Mouse (Mus musculus): ENCODE results near the gene Gm10715. TPM values are rescaled to one million over a fixed set of nuclear protein-coding genes. Genes with fewer than 3 reads are reported as not detected.
"Not testable (repeated sequence)": the region's sequence is repeated elsewhere in the genome, so short reads cannot be mapped to it uniquely, and the experiment has no call there.

The Gm10715 gene
- polyA plus RNA-seq, 1 experiment = not detected

DNA sequence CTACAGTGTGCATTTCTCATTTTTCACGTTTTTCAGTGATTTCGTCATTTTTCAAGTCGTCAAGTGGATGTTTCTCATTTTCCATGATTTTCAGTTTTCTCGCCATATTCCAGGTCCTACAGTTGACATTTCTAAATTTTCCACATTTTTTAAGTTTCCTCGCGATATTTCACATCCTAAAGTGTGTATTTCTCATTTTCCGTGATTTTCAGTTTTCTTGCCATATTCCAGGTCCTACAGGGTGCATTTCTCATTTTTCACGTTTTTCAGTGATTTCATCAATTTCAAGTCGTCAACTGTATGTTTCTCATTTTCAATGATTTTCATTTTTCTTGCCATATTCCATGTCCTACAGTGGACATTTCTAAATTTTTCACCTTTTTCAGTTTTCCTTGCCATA lies 21.3 kb upstream of the Gm10715 start, which contains the start of gene Gm10720:
Gene Gm10720, plus strand, starts transcription at position 301 of the 400 bp plus-strand sequence.
- not testable (repeated sequence) for H3K79me3 ChIP-seq (ENCODE audit: low read depth); H3K4me3 ChIP-seq (ENCODE audit: insufficient read depth, poor library complexity, severe bottlenecking); H3ac ChIP-seq (ENCODE audit: control insufficient read depth, insufficient read length, low read depth); H3K27me3 ChIP-seq (ENCODE audit: control insufficient read depth, insufficient read depth, insufficient read length); H3K79me2 ChIP-seq (ENCODE audit: control insufficient read depth, insufficient read depth); H3K36me3 ChIP-seq (ENCODE audit: control insufficient read depth, insufficient read depth)

GRCm38 (mm10) chr9:3015896-3016295 lies 20.8 kb upstream of the Gm10715 start:
- H3K4me3 ChIP-seq (ENCODE audit: insufficient read depth, poor library complexity, severe bottlenecking); H3K79me3 ChIP-seq (ENCODE audit: low read depth); H3K36me3 ChIP-seq (ENCODE audit: control insufficient read depth, insufficient read depth); H3ac ChIP-seq (ENCODE audit: control insufficient read depth, insufficient read length, low read depth); H3K79me2 ChIP-seq (ENCODE audit: control insufficient read depth, insufficient read depth); H3K27me3 ChIP-seq (ENCODE audit: control insufficient read depth, insufficient read depth, insufficient read length): not testable (repeated sequence)

GRCm38 (mm10) chr9:3017108-3017507 lies 19.6 kb upstream of the Gm10715 start, which contains the start of gene Gm10719:
TSS of gene Gm10719 (plus strand) at chr9:3017408.
- H3K79me2 ChIP-seq (ENCODE audit: control insufficient read depth, insufficient read depth); H3K79me3 ChIP-seq (ENCODE audit: low read depth); H3K27me3 ChIP-seq (ENCODE audit: control insufficient read depth, insufficient read depth, insufficient read length); H3ac ChIP-seq (ENCODE audit: control insufficient read depth, insufficient read length, low read depth); H3K36me3 ChIP-seq (ENCODE audit: control insufficient read depth, insufficient read depth); H3K4me3 ChIP-seq (ENCODE audit: insufficient read depth, poor library complexity, severe bottlenecking): not testable (repeated sequence)

DNA sequence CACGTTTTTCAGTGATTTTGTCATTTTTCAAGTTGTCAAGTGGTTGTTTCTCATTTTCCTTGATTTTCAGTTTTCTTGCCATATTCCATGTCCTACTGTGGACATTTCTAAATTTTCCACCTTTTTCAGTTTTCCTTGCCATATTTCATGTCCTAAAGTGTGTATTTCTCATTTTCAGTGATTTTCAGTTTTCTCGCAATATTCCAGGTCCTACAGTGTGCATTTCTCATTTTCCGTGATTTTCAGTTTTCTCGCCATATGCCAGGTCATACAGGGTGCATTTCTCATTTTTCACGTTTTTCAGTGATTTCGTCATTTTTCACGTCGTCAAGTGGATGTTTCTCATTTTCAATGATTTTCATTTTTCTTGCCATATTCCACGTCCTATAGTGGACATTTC lies 17.7 kb upstream of the Gm10715 start:
- not testable (repeated sequence) for H3ac ChIP-seq (ENCODE audit: control insufficient read depth, insufficient read length, low read depth); H3K36me3 ChIP-seq (ENCODE audit: control insufficient read depth, insufficient read depth); H3K4me3 ChIP-seq (ENCODE audit: insufficient read depth, poor library complexity, severe bottlenecking); H3K79me2 ChIP-seq (ENCODE audit: control insufficient read depth, insufficient read depth); H3K27me3 ChIP-seq (ENCODE audit: control insufficient read depth, insufficient read depth, insufficient read length); H3K79me3 ChIP-seq (ENCODE audit: low read depth)

GRCm38 (mm10) chr9:3019835-3020727 lies 16.6 kb upstream of the Gm10715 start:
- not testable (repeated sequence) for H3K4me3 ChIP-seq (ENCODE audit: insufficient read depth, poor library complexity, severe bottlenecking); H3ac ChIP-seq (ENCODE audit: control insufficient read depth, insufficient read length, low read depth); H3K27me3 ChIP-seq (ENCODE audit: control insufficient read depth, insufficient read depth, insufficient read length); H3K36me3 ChIP-seq (ENCODE audit: control insufficient read depth, insufficient read depth); H3K79me2 ChIP-seq (ENCODE audit: control insufficient read depth, insufficient read depth); H3K79me3 ChIP-seq (ENCODE audit: low read depth)

GRCm38 (mm10) chr9:3022316-3023008 lies 14.2 kb upstream of the Gm10715 start:
- not testable (repeated sequence) for H3ac ChIP-seq (ENCODE audit: control insufficient read depth, insufficient read length, low read depth); H3K4me3 ChIP-seq (ENCODE audit: insufficient read depth, poor library complexity, severe bottlenecking); H3K27me3 ChIP-seq (ENCODE audit: control insufficient read depth, insufficient read depth, insufficient read length); H3K36me3 ChIP-seq (ENCODE audit: control insufficient read depth, insufficient read depth); H3K79me2 ChIP-seq (ENCODE audit: control insufficient read depth, insufficient read depth); H3K79me3 ChIP-seq (ENCODE audit: low read depth)

DNA sequence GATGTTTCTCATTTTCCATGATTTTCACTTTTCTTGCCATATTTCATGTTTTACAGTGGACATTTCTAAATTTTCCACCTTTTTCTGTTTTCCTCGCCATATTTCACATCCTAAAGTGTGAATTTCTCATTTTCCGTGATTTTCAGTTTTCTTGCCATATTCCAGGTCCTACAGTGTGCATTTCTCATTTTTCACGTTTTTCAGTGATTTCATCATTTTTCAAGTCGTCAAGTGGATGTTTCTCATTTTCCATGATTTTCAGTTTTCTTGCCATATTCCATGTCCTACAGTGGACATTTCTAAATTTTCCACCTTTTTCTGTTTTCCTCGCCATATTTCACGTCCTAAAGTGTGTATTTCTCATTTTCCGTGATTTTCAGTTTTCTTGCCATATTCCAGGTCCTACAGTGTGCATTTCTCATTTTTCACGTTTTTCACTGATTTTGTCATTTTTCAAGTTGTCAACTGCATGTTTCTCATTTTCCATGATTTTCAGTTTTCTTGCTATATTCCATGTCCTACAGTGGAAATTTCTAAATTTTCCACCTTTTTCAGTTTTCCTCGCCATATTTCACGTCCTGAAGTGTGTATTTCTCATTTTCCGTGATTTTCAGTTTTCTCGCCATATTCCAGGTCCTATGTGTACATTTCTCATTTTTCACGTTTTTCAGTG lies 13.2 kb upstream of the Gm10715 start, which contains the start of gene Gm10718:
Gene Gm10718, plus strand, starts transcription at position 236 of the 673 bp plus-strand sequence.
- H3K27me3 ChIP-seq (ENCODE audit: control insufficient read depth, insufficient read depth, insufficient read length); H3K79me3 ChIP-seq (ENCODE audit: low read depth); H3K4me3 ChIP-seq (ENCODE audit: insufficient read depth, poor library complexity, severe bottlenecking); H3ac ChIP-seq (ENCODE audit: control insufficient read depth, insufficient read length, low read depth); H3K36me3 ChIP-seq (ENCODE audit: control insufficient read depth, insufficient read depth); H3K79me2 ChIP-seq (ENCODE audit: control insufficient read depth, insufficient read depth): not testable (repeated sequence)

DNA sequence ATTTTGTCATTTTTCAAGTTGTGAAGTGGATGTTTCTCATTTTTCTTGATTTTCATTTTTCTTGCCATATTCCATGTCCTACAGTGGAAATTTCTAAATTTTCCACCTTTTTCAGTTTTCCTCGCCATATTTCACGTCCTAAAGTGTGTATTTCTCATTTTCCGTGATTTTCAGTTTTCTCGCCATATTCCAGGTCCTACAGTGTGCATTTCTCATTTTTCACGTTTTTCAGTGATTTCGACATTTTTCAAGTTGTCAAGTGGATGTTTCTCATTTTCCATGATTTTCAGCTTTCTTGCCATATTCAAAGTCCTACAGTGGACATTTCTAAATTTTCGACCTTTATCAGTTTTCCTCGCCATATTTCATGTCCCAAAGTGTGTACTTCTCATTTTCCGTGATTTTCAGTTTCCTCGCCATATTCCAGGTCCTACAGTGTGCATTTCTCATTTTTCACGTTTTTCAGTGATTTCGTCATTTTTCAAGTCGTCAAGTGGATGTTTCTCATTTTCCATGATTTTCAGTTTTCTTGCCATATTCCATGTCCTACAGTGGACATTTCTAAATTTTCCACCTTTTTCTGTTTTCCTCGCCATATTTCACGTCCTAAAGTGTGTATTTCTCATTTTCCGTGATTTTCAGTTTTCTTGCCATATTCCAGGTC lies 12.6 kb upstream of the Gm10715 start:
- H3K79me2 ChIP-seq (ENCODE audit: control insufficient read depth, insufficient read depth); H3K79me3 ChIP-seq (ENCODE audit: low read depth); H3ac ChIP-seq (ENCODE audit: control insufficient read depth, insufficient read length, low read depth); H3K36me3 ChIP-seq (ENCODE audit: control insufficient read depth, insufficient read depth); H3K4me3 ChIP-seq (ENCODE audit: insufficient read depth, poor library complexity, severe bottlenecking); H3K27me3 ChIP-seq (ENCODE audit: control insufficient read depth, insufficient read depth, insufficient read length): not testable (repeated sequence)

DNA sequence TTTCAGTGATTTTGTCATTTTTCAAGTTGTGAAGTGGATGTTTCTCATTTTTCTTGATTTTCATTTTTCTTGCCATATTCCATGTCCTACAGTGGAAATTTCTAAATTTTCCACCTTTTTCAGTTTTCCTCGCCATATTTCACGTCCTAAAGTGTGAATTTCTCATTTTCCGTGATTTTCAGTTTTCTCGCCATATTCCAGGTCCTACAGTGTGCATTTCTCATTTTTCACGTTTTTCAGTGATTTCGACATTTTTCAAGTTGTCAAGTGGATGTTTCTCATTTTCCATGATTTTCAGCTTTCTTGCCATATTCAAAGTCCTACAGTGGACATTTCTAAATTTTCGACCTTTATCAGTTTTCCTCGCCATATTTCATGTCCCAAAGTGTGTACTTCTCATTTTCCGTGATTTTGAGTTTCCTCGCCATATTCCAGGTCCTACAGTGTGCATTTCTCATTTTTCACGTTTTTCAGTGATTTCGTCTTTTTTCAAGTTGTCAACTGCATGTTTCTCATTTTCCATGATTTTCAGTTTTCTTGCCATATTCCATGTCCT lies 11.7 kb upstream of the Gm10715 start, which contains the start of gene Gm10717:
Gene Gm10717, plus strand, starts transcription at position 506 of the 556 bp plus-strand sequence.
- H3K4me3 ChIP-seq (ENCODE audit: insufficient read depth, poor library complexity, severe bottlenecking); H3K79me3 ChIP-seq (ENCODE audit: low read depth); H3K27me3 ChIP-seq (ENCODE audit: control insufficient read depth, insufficient read depth, insufficient read length); H3K36me3 ChIP-seq (ENCODE audit: control insufficient read depth, insufficient read depth); H3ac ChIP-seq (ENCODE audit: control insufficient read depth, insufficient read length, low read depth); H3K79me2 ChIP-seq (ENCODE audit: control insufficient read depth, insufficient read depth): not testable (repeated sequence)

GRCm38 (mm10) chr9:3025653-3026052 lies 11.0 kb upstream of the Gm10715 start:
- not testable (repeated sequence) for H3K27me3 ChIP-seq (ENCODE audit: control insufficient read depth, insufficient read depth, insufficient read length); H3K4me3 ChIP-seq (ENCODE audit: insufficient read depth, poor library complexity, severe bottlenecking); H3ac ChIP-seq (ENCODE audit: control insufficient read depth, insufficient read length, low read depth); H3K79me2 ChIP-seq (ENCODE audit: control insufficient read depth, insufficient read depth); H3K79me3 ChIP-seq (ENCODE audit: low read depth); H3K36me3 ChIP-seq (ENCODE audit: control insufficient read depth, insufficient read depth)

DNA sequence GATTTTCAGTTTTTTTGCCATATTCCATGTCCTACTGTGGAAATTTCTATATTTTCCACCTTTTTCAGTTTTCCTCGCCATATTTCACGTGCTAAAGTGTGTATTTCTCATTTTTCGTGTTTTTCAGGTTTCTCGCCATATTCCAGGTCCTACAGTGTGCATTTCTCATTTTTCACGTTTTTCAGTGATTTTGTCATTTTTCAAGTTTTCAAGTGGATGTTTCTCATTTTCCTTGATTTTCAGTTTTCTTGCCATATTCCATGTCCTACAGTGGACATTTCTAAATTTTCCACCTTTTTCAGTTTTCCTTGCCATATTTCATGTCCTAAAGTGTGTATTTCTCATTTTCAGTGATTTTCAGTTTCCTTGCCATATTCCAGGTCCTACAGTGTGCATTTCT lies 10.5 kb upstream of the Gm10715 start:
- H3K4me3 ChIP-seq (ENCODE audit: insufficient read depth, poor library complexity, severe bottlenecking); H3K36me3 ChIP-seq (ENCODE audit: control insufficient read depth, insufficient read depth); H3ac ChIP-seq (ENCODE audit: control insufficient read depth, insufficient read length, low read depth); H3K27me3 ChIP-seq (ENCODE audit: control insufficient read depth, insufficient read depth, insufficient read length); H3K79me3 ChIP-seq (ENCODE audit: low read depth); H3K79me2 ChIP-seq (ENCODE audit: control insufficient read depth, insufficient read depth): not testable (repeated sequence)
